Mouse (Mus musculus) CH12.LX (cell line): Measurements from ENCODE around the gene Ralbp1. TPM values are rescaled to one million over a fixed set of nuclear protein-coding genes. Genes with fewer than 3 reads are reported as not detected.

Source experiments
- DNase-seq: peaks from one replicate; pipeline ENCODE4 v3.0.0-alpha.2; 2013; ENCODE audit errors: extremely low read depth
- H3K27ac ChIP-seq: 2 replicates; pipeline ENCODE4 v1.5.1; 2012; ENCODE audit warnings: low read depth, mild to moderate bottlenecking, control low read depth, moderate library complexity; ENCODE audit not compliant: insufficient read depth
- H3K27me3 ChIP-seq: replicated peaks from 2 replicates; pipeline ENCODE3; 2012; ENCODE audit warnings: inconsistent platforms
- H3K36me3 ChIP-seq, 2 experiments: replicated peaks in 1 of 2; 2 replicates each; pipeline versions ENCODE3 to v1.6.1; 2012; ENCODE audit warnings: inconsistent platforms in 1 of 2, low read length in 1 of 2, mild to moderate bottlenecking in 1 of 2, mixed read lengths in 1 of 2, moderate library complexity in 1 of 2; ENCODE audit not compliant: control insufficient read depth in 1 of 2, insufficient read depth in 1 of 2
- H3K4me1 ChIP-seq, 2 experiments: 2 replicates each; pipeline ENCODE4 v1.6.1; 2012; ENCODE audit warnings: inconsistent platforms in 1 of 2, moderate library complexity in 1 of 2; ENCODE audit not compliant: insufficient read depth in 2 of 2, control insufficient read depth in 1 of 2
- H3K4me2 ChIP-seq: 2 replicates; pipeline ENCODE4 v1.6.1; 2012; ENCODE audit warnings: low read depth, mild to moderate bottlenecking, control low read depth; ENCODE audit not compliant: poor library complexity, insufficient read depth, severe bottlenecking
- H3K4me3 ChIP-seq, 3 experiments: fragments of 150-350 bp in 1 of 3; sonication (generic) in 1 of 3; replicated peaks in 1 of 3; 2 replicates each; pipeline versions ENCODE3 to v1.5.1; 2011 to 2012; ENCODE audit warnings: low read depth in 2 of 3, low read length in 2 of 3, mild to moderate bottlenecking in 2 of 3, moderate library complexity in 2 of 3, control low read depth in 1 of 3, improper control_type of control experiment in 1 of 3, inconsistent platforms in 1 of 3, mixed read lengths in 1 of 3; ENCODE audit not compliant: poor library complexity in 1 of 3
- H3K79me2 ChIP-seq: replicated peaks from 2 replicates; pipeline ENCODE4 v1.6.1; 2012; ENCODE audit warnings: mild to moderate bottlenecking, moderate library complexity; ENCODE audit not compliant: control insufficient read depth, poor library complexity, insufficient read depth, severe bottlenecking; ENCODE audit errors: extremely low read depth
- H3K9ac ChIP-seq: 2 replicates; pipeline ENCODE4 v1.6.1; 2012; ENCODE audit warnings: low read depth, mild to moderate bottlenecking, control low read depth, moderate library complexity; ENCODE audit not compliant: insufficient read depth
- H3K9me3 ChIP-seq: replicated peaks from 2 replicates; pipeline ENCODE3; 2012; ENCODE audit warnings: low read length, inconsistent platforms, mixed read lengths
- CHD2 ChIP-seq: IDR thresholded peaks from 2 replicates; pipeline ENCODE4 v1.6.1; 2011; ENCODE audit warnings: low read length, improper control_type of control experiment
- EP300 ChIP-seq: IDR thresholded peaks from 2 replicates; pipeline ENCODE4 v1.6.1; 2011; ENCODE audit warnings: low read length, improper control_type of control experiment
- GABPA ChIP-seq: IDR thresholded peaks from 2 replicates; pipeline ENCODE4 v1.6.1; 2012; ENCODE audit warnings: low read depth, low read length, improper control_type of control experiment, inconsistent platforms; ENCODE audit not compliant: insufficient replicate concordance
- HCFC1 ChIP-seq: IDR thresholded peaks from 2 replicates; pipeline ENCODE4 v1.6.1; 2012; ENCODE audit warnings: low read depth, mild to moderate bottlenecking, inconsistent platforms, low read length, improper control_type of control experiment
- JUND ChIP-seq: conservative IDR thresholded peaks from 2 replicates; pipeline ENCODE4 v1.6.1; 2011; ENCODE audit warnings: low read depth, low read length, improper control_type of control experiment
- MAX ChIP-seq: IDR thresholded peaks from 2 replicates; pipeline ENCODE4 v1.6.1; 2011; ENCODE audit warnings: low read length, improper control_type of control experiment
- MAZ ChIP-seq: IDR thresholded peaks from 2 replicates; pipeline ENCODE4 v1.6.1; 2012; ENCODE audit warnings: low read depth, mild to moderate bottlenecking, inconsistent platforms, low read length, improper control_type of control experiment, moderate library complexity
- MXI1 ChIP-seq: IDR thresholded peaks from 2 replicates; pipeline ENCODE4 v1.6.1; 2011; ENCODE audit warnings: mild to moderate bottlenecking, low read depth, low read length, improper control_type of control experiment
- NRF1 ChIP-seq: IDR thresholded peaks from 2 replicates; pipeline ENCODE4 v1.6.1; 2014; ENCODE audit warnings: low read depth, mild to moderate bottlenecking, inconsistent platforms, low read length, improper control_type of control experiment, moderate library complexity
- POLR2A ChIP-seq: IDR thresholded peaks from 2 replicates; pipeline ENCODE4 v1.6.1; 2011; ENCODE audit warnings: low read depth, mild to moderate bottlenecking, improper control_type of control experiment, low read length
- RAD21 ChIP-seq: IDR thresholded peaks from 2 replicates; pipeline ENCODE4 v1.6.1; 2011; ENCODE audit warnings: low read depth, mild to moderate bottlenecking, low read length, improper control_type of control experiment, moderate library complexity
- SIN3A ChIP-seq: IDR thresholded peaks from 2 replicates; pipeline ENCODE4 v1.6.1; 2012; ENCODE audit warnings: low read length, improper control_type of control experiment, inconsistent platforms
- TBP ChIP-seq: conservative IDR thresholded peaks from 2 replicates; pipeline ENCODE4 v1.6.1; 2011; ENCODE audit warnings: low read depth, low read length, improper control_type of control experiment
- UBTF ChIP-seq: IDR thresholded peaks from 2 replicates; pipeline ENCODE4 v1.6.1; 2012; ENCODE audit warnings: low read depth, mild to moderate bottlenecking, inconsistent platforms, low read length, improper control_type of control experiment, moderate library complexity
- USF2 ChIP-seq: conservative IDR thresholded peaks from 2 replicates; pipeline ENCODE4 v1.6.1; 2011; ENCODE audit warnings: low read depth, low read length, improper control_type of control experiment
- ZC3H11A ChIP-seq: IDR thresholded peaks from 2 replicates; pipeline ENCODE4 v1.6.1; 2012; ENCODE audit warnings: low read depth, mild to moderate bottlenecking, inconsistent platforms, low read length, improper control_type of control experiment
- ZKSCAN1 ChIP-seq: IDR thresholded peaks from 2 replicates; pipeline ENCODE4 v1.6.1; 2012; ENCODE audit warnings: low read depth, inconsistent platforms, low read length, improper control_type of control experiment, borderline replicate concordance
- ZMIZ1 ChIP-seq: IDR thresholded peaks from 2 replicates; pipeline ENCODE4 v1.6.1; 2012; ENCODE audit warnings: low read depth, mild to moderate bottlenecking, inconsistent platforms, low read length, improper control_type of control experiment
- dilution Hi-C: fragments of 300-500 bp; cut with MboI; formaldehyde crosslinking; loops from 2 replicates; pipeline ENCODE4 v1.14.3; 2020; ENCODE audit warnings: low sequenced_read_pairs; ENCODE audit not compliant: extremely low pct_unique_long_range_greater_than_20kb, extremely low pct_ligation_motif_present
- in situ Hi-C: fragments of 300-500 bp; cut with MboI; formaldehyde crosslinking; loops from 3 replicates; pipeline ENCODE4 v1.14.3; 2019; ENCODE audit warnings: low sequenced_read_pairs, low pct_ligation_motif_present, low pct_unique_long_range_greater_than_20kb, mixed read lengths
- polyA plus RNA-seq: library from polyadenylated mRNA; unstranded; fragments of >175 nt; gene quantifications from 2 replicates; pipeline ENCODE4 v1.2.1, GENCODE M21; 2012; ENCODE audit warnings: low read depth; ENCODE audit not compliant: insufficient read length
- total RNA-seq, 2 experiments: library from RNA; depleted of rRNA; stranded (reverse); fragments of 300-350 nt in 1 of 2; fragments of >200 nt in 1 of 2; gene quantifications; 2 replicates each; pipeline ENCODE4 v1.2.3; 2012 to 2014

Ralbp1 gene
- total and polyA plus RNA-seq, 3 experiments, result 25.3 to 27.2 (median 26.5) TPM

- TF ChIP-seq JUND, result no peak
Observed at GRCm38 (mm10) chr17:65824246-65824645, 61.4 kb downstream of the Ralbp1 start (continued).

GRCm38 (mm10) chr17:65822423-65822822, 63.2 kb downstream of the Ralbp1 start:
- no peaks in the 10 kb centered on the region for H3K9me3 ChIP-seq
- H3K36me3 ChIP-seq, result peaks cover 44 to 74% of the 10 kb centered on the region in 2 experiments
- no peak overlapping the region for H3K4me2 ChIP-seq
- H3K4me1 ChIP-seq, result peaks cover under 1 to 19% of the 10 kb centered on the region in 2 experiments; a peak in 2 of 4 replicates
- dilution Hi-C loops, result no loop called here
- no peak overlapping the region for H3K9ac ChIP-seq
- H3K27ac ChIP-seq, result no peak overlapping the region
- DNase-seq, result no peak
- H3K27me3 ChIP-seq, result no peaks in the 10 kb centered on the region
- no peaks in the 10 kb centered on the region for H3K79me2 ChIP-seq
- TF ChIP-seq HCFC1 (no peak), CHD2 (no peak), ZC3H11A (no peak), MAX (no peak), SIN3A (no peak), MXI1 (no peak), MAZ (no peak)
- H3K4me3 ChIP-seq, result no peak overlapping the region
- in situ Hi-C loops, result no loop called here

GRCm38 (mm10) chr17:65820197-65820596, 65.4 kb downstream of the Ralbp1 start:
- peaks cover 0 to 6% of the 10 kb centered on the region in 2 experiments; a peak in 1 of 4 replicates for H3K4me1 ChIP-seq
- H3K27me3 ChIP-seq, result no peaks in the 10 kb centered on the region
- dilution Hi-C loops, result no loop called here
- H3K79me2 ChIP-seq, result no peaks in the 10 kb centered on the region
- H3K36me3 ChIP-seq, result peaks cover 47 to 83% of the 10 kb centered on the region in 2 experiments
- no peak for TF ChIP-seq JUND
- TF ChIP-seq EP300, result no peak
- TF ChIP-seq TBP, result no peak
- TF ChIP-seq POLR2A, result no peak
- no peak for TF ChIP-seq MAZ
- no peak for TF ChIP-seq ZKSCAN1
- TF ChIP-seq ZMIZ1, result no peak
- TF ChIP-seq USF2, result no peak
- TF ChIP-seq UBTF, result no peak
- TF ChIP-seq GABPA, result no peak
- no peak for TF ChIP-seq MAX
- no peak for TF ChIP-seq MXI1
- no peak for TF ChIP-seq RAD21
- no peak for TF ChIP-seq NRF1
- TF ChIP-seq ZC3H11A, result no peak
- no peak overlapping the region for H3K4me2 ChIP-seq
- no peaks in the 10 kb centered on the region for H3K9me3 ChIP-seq
- H3K4me3 ChIP-seq, result no peak overlapping the region
- H3K27ac ChIP-seq, result no peak overlapping the region
- no peak overlapping the region for H3K9ac ChIP-seq
- in situ Hi-C loops, result no loop called here
- DNase-seq, result no peak
